Mouse (Mus musculus): ENCODE measurements around the gene Sec31a.

Sec31a gene

DNA sequence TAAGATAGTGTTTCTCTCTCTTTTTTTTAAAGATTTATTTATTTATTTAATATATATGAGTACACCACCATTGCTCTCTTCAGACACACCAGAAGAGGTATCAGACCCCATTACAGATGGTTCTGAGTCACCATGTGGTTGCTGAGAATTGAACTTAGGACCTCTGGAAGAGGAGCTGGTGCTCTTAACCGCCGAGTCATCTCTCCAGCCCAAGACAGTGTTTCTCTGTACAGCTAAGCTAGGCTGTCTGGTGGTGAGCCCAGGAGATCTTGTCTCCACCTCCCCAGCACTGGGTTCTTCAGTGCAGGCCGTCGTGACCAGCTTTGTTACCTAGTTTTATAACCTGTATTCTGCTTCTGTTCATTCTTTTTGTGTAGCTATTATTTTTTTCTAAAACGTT lies 5.8 kb downstream of the Sec31a start:
- DNase-seq (ENCODE audit: low read depth in 2 of 2, low spot score in 2 of 2) = no peak

- no peak for DNase-seq (ENCODE audit: low read depth in 2 of 2, low spot score in 2 of 2)
These were observed 7.5 kb downstream of the Sec31a start for GRCm38 (mm10) chr5:100408485-100408884.

DNA sequence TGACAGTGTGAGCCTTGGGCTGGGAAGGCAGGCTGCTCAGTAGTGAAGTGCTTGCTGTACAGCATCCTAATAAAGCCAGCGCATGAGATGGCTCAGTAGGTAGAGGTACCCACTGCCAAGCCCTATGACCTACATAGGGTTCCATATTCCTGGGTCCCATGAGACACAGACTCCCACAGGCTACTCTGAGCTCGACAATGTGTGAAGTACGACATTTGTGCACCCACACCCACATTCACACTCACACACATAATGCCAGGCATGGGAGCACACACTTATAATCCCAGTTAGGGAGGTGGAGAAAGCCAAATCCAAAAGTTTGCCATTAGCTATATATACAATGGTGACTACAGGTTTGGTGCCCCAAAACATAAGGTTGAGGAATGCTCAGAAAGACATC lies 19.3 kb downstream of the Sec31a start:
- DNase-seq (ENCODE audit: low read depth in 2 of 2, low spot score in 2 of 2) = no peak

DNA sequence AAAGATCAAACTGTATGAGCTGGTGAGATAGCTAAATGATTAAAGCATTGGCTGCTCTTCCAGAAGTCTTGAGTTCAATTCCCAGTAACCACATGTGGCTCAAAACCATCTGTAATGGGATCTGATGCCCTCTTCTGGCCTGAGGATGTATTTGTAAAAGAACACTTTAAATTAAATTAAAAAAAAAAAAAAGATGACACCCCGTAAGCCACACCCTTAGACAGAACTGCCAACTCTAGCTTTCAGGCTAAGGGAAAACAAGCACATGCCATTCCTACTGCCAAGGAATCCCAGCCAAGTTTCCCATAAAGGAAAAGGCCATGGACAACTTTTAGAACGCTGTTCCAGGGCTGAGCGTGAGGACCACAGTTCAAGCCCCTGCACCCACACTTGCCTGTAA lies 22.4 kb downstream of the Sec31a start:
- DNase-seq (ENCODE audit: low read depth in 2 of 2, low spot score in 2 of 2) = no peak

GRCm38 (mm10) chr5:100392436-100392955 lies 23.5 kb downstream of the Sec31a start:
- DNase-seq (ENCODE audit: low read depth in 2 of 2, low spot score in 2 of 2) = no peak

DNA sequence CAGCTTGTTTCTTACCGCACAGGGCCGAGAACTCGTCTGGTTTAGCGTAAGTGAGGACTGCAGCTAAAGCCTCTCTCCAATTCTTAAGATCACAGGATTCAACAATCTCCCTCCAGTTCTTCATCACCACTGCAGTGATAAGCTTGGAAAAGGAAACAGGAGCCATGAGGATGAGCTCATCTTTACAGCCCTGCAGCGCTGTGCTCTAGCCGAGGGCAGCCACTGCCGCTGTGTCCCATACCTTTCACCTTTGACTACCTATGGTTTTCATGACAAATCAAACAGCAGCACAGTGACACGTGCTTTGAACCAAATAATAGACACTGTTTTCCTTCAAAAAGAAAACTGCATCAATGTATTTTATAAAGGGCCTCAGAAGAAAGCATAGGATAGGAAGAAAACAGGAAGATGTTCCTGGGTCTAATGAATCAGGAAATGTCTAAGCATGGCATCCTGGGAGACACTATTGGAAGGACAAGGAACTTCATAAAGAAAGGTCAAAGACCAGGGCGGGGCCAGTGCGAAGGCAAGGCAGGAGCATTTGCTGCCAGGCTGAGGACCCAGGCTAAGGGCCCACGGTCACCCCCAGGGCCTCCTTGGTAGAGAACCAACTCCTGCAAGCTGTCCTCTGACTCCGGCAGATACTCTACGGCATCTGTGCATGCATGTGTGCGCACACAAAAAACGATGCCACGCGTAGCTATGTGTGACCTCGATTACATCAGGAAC lies 32.1 kb downstream of the Sec31a start:
- DNase-seq (ENCODE audit: low read depth in 2 of 2, low spot score in 2 of 2) = no peak

GRCm38 (mm10) chr5:100381094-100381493 lies 34.9 kb downstream of the Sec31a start:
- no peak for DNase-seq (ENCODE audit: low read depth in 2 of 2, low spot score in 2 of 2)

DNA sequence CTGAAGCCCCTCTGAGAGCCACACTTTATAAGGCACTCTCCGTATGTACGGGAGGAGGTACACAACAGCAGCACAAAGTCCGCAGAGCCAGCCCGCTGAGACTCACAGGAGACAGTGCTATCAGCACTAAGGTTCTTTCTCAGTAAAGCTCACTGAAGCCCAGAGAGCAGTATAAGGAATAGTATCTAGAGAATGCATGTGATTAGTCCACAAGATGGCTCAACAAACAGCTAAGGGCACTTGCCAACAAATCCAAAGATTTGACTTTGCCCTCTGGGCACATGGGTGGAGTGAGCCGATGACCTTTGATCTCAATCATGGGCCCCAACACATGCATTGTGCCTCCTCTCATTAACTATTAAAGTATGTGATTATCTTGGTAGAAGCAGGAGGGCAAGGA lies 35.8 kb downstream of the Sec31a start:
- no peak for DNase-seq (ENCODE audit: low read depth in 2 of 2, low spot score in 2 of 2)

DNA sequence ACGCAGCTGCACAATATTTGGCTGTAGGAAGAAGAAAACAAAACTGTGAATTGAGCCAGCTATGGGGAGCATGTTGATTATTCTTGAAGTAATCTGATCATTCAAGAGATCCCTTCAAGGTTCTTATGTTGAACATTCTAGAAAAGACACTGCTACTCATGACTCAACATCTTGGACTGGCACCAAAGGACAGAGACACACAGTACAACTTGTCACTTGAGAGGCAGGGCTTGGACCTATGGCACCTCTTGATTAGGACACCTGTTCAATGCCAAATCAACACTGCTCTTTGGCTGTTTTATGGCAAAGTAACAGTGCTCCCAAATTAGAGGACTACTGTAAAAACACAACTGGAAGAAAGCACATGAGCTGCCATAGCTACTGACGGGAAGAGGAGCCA lies 37.1 kb downstream of the Sec31a start:
- no peak for DNase-seq (ENCODE audit: low read depth in 2 of 2, low spot score in 2 of 2)

DNA sequence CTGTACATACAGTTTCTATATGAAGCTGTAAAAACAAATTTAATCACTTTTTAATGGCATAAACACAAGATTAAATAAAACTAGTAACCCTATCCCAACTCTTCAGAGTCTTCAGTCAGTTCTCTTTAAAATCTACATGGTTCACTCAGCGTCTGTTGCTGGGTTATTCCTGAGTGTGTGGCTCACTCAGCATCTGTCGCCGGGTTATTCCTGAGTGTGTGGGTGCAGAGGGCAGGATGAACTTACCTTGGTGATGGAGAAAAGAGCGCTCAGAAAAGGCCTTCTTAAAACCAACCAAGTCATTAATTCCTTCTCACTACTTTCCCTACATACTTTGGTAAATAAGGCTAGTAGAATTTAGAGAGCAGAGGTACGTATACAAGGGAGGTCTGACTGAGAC lies 37.8 kb downstream of the Sec31a start:
- DNase-seq (ENCODE audit: low read depth in 2 of 2, low spot score in 2 of 2) = no peak

- DNase-seq (ENCODE audit: low read depth in 2 of 2, low spot score in 2 of 2) = no peak
These were observed 38.7 kb downstream of the Sec31a start for GRCm38 (mm10) chr5:100377376-100377775.

GRCm38 (mm10) chr5:100374703-100375102 lies 41.3 kb downstream of the Sec31a start:
- no peak for DNase-seq (ENCODE audit: low read depth in 2 of 2, low spot score in 2 of 2)

DNA sequence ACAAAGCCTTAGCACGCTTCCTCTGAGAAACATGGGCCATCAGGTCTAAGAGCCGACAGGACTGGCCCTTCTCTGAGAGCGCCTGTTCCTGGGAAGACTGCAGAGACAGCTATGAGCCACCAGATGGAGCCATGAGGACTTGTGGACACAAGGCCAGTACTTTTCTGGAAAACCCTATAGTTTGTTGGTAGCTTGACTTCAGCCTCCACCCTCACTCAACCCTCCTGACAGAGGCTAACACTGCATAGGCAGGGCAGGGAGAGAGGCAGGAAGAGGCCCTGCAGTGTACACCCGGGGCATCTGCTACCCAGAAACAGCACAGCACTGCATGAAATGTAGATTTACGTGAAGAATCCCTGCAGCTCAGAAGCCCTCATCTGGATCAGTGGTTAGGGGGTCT lies 42.1 kb downstream of the Sec31a start:
- DNase-seq (ENCODE audit: low read depth in 2 of 2, low spot score in 2 of 2) = peak in 1 of 2 experiments; percentile 11

- no peak for DNase-seq (ENCODE audit: low read depth in 2 of 2, low spot score in 2 of 2)
These were observed 45.1 kb downstream of the Sec31a start for GRCm38 (mm10) chr5:100370919-100371318.

- DNase-seq (ENCODE audit: low read depth in 2 of 2, low spot score in 2 of 2) = no peak
These were observed 46.1 kb downstream of the Sec31a start for GRCm38 (mm10) chr5:100369825-100370459.

GRCm38 (mm10) chr5:100369093-100369492 lies 46.9 kb downstream of the Sec31a start:
- no peak for DNase-seq (ENCODE audit: low read depth in 2 of 2, low spot score in 2 of 2)

GRCm38 (mm10) chr5:100368527-100368926 lies 47.5 kb downstream of the Sec31a start:
- DNase-seq (ENCODE audit: low read depth in 2 of 2, low spot score in 2 of 2) = no peak

DNA sequence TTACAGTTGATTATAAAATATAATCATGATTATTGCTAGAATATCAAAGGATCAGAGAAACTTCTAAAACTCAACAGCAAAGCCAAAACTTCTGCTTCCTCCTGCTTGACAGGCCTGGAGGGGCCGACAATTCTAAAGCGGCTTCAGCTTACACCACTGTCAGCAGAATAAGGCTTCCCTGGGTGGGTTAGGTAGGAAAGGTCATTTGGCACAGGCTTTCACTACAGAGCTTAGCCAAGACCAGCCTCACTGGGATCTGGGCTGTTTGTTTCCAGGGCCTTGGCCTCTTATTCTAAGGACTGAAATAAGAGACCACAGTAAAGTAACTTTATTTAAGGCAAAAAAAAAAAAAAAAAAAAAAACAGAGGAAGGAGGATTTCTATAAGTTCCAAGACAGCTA lies 49.0 kb downstream of the Sec31a start:
- no peak for DNase-seq (ENCODE audit: low read depth in 2 of 2, low spot score in 2 of 2)

DNA sequence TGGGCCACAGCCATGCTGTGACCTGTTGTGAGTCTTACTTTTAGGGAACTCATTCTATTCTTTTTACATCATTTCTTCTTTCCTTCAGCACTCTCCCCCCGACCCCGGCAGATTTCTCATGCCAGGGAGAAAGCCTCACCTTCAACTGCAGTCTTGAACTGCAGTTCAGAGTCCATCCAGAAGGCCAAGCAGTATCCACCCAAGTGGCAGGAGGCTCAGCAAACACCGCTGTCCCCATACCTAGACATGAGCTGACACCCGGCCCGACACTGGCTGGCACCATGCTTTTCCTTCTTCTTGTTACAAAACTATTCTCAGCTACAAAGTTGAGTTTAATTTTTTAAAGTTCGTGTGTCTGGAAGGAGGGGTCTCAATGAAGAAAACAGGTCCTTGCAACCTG lies 55.7 kb downstream of the Sec31a start:
- no peak for DNase-seq (ENCODE audit: low read depth in 2 of 2, low spot score in 2 of 2)

GRCm38 (mm10) chr5:100358334-100358733 lies 57.7 kb downstream of the Sec31a start:
- DNase-seq (ENCODE audit: low read depth in 2 of 2, low spot score in 2 of 2) = no peak

DNA sequence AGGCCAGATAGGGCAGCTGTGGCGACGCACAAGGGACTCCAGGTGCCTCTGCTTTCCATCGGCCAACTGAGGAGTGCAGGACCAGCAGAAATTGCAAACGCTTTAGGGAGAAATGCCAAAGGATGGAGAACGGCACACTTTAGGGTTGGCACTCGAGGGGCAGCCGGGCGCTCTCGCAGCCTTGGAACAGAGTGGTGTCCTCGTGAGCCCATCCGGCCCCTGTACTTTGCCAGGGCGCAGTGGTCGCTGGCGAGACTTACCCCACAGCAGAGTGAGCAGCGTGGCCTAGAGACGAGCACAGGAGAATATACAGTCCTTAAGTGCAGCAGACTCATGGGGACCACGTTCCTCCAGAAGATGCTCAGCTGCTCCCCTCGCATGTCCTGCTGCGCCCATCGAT lies 61.4 kb downstream of the Sec31a start:
- no peak for DNase-seq (ENCODE audit: low read depth in 2 of 2, low spot score in 2 of 2)

DNA sequence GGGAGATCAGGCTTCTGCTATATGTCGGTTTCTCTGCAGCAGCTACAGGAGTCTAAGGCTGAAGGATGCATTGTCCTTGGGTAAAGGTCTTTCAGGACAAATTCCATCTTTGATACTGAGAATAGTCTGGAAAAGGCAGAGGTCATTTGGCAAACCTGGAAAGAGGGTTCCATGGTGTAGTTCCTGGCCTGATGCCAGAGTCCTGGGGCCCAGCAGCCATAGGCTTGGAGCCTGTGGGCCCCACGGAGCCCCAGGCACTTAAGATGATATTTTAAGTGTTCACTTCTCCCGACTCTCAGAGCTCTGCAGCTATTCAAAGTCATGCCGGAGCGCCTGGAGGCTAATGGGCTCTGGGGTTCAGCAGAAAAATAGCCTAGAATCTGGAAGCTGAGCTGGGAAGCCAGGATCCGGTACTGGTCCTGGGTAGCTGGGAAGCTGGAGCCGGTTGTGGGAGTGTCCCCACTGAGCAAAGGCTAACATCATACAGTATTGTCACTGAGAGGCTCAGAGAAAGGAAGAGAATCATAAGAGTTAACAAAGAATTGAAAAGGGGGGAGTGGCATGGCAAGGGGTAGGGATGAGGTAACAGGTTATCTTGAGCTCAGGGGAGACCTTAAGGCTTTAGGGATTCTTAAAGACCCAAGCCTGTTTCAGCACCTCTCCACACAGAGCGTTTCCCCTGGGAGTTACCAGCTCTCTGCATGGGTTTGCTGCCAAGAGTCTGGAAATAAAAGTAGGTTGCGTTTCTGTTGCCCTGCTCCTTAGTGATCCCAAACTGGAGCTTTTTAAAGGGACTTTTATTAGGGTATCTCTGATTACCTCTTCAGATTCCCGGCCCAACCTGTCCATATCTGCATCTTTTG lies 62.8 kb downstream of the Sec31a start:
- no peak for DNase-seq (ENCODE audit: low read depth in 2 of 2, low spot score in 2 of 2)

All from CD8-positive naive resting alpha-beta T cell, adult 2 months (primary cell).